Mouse (Mus musculus) testis, adult 2 months (tissue): ENCODE measurements around the gene Mllt10. TPM values are rescaled to one million over a fixed set of nuclear protein-coding genes. Genes with fewer than 3 reads are reported as not detected.

Experiments
- H3K27ac ChIP-seq: fragments of 200-500 bp; 2 replicates; pipeline ENCODE4 v1.5.1; 2012; ENCODE audit warnings: low read depth, low read length; ENCODE audit not compliant: control insufficient read depth, insufficient read depth
- H3K27me3 ChIP-seq: fragments of 200-500 bp; 2 replicates; pipeline ENCODE4 v1.6.1; 2012; ENCODE audit warnings: mild to moderate bottlenecking, low read length, moderate library complexity; ENCODE audit not compliant: control insufficient read depth, insufficient read depth
- H3K36me3 ChIP-seq: fragments of 200-500 bp; 2 replicates; pipeline ENCODE4 v1.6.1; 2012; ENCODE audit warnings: mild to moderate bottlenecking, low read length; ENCODE audit not compliant: control insufficient read depth, insufficient read depth
- H3K4me1 ChIP-seq: fragments of 200-500 bp; 2 replicates; pipeline ENCODE4 v1.6.1; 2012; ENCODE audit warnings: low read length; ENCODE audit not compliant: control insufficient read depth, insufficient read depth
- H3K4me3 ChIP-seq: fragments of 200-500 bp; 2 replicates; pipeline ENCODE4 v1.5.1; 2012; ENCODE audit warnings: low read depth, mild to moderate bottlenecking, low read length, moderate library complexity, mixed read lengths; ENCODE audit not compliant: control insufficient read depth
- CTCF ChIP-seq: fragments of 200-500 bp; IDR thresholded peaks from 2 replicates; pipeline ENCODE4 v1.5.1; 2012; ENCODE audit warnings: low read depth, mild to moderate bottlenecking, inconsistent platforms, low read length, moderate library complexity; ENCODE audit not compliant: control insufficient read depth, insufficient read depth, insufficient replicate concordance
- POLR2A ChIP-seq: fragments of 200-500 bp; IDR thresholded peaks from 2 replicates; pipeline ENCODE4 v1.6.1; 2012; ENCODE audit warnings: low read depth, mild to moderate bottlenecking, inconsistent platforms, low read length, moderate library complexity; ENCODE audit not compliant: control insufficient read depth
- polyA plus RNA-seq: library from polyadenylated mRNA; depleted of rRNA; stranded (reverse); fragments of >200 nt; gene quantifications from 2 replicates; pipeline ENCODE4 v1.2.3, GENCODE M21; 2012

The Mllt10 gene
- polyA plus RNA-seq, 1 experiment: 165 TPM

DNA sequence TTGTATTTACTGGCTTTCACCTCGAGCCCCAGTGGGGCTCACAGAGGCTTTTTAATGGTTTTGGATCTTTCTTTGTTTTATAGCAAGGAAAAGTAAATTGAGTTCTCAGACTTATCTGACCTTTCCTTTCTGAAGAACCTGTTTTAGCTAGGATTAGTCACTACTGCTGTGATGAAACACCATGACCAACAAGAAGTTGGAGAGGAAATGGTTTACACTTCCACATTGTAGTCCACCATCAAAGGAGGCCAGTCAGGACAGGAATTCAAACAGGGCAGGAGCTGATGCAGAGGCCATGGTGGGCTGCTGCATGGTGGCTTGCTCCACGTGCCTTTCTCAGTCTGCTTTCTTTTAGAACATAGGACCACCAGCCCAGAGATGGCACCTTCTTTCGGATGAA lies 121.2 kb downstream of the Mllt10 start:
- no peak overlapping the region for H3K27ac ChIP-seq
- H3K27me3 ChIP-seq: no peaks in the 10 kb centered on the region
- no peak overlapping the region for H3K4me3 ChIP-seq
- no peaks in the 10 kb centered on the region; the same call in 1 of the 2 replicates for H3K4me1 ChIP-seq
- no peak for TF ChIP-seq CTCF
- TF ChIP-seq POLR2A: no peak
- no peaks in the 10 kb centered on the region for H3K36me3 ChIP-seq

DNA sequence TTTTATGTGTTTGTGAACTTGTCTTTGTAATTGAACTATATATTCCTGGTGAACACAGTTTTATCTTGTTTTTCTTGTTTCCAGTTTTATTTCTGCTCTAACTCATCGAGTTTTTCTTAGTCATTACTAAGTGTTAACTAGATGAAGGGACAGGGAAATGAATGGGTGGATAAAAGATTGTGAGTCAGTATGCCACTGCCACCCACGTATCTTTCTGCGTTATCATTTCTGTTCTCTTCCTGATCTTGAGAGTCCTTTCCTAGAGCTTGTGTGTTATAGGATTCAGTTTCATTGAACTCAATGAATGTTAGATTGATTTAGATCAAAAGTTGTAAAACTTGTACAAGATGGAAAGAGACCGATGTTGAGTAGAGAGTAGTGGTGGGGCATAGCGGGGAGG lies 125.3 kb downstream of the Mllt10 start:
- Histone ChIP-seq H3K27me3 (no peaks in the 10 kb centered on the region), H3K36me3 (no peaks in the 10 kb centered on the region), H3K4me1 (no peaks in the 10 kb centered on the region; the same call in 1 of the 2 replicates), H3K4me3 (no peak overlapping the region), H3K27ac (no peak overlapping the region)
- TF ChIP-seq POLR2A (no peak), CTCF (no peak)

DNA sequence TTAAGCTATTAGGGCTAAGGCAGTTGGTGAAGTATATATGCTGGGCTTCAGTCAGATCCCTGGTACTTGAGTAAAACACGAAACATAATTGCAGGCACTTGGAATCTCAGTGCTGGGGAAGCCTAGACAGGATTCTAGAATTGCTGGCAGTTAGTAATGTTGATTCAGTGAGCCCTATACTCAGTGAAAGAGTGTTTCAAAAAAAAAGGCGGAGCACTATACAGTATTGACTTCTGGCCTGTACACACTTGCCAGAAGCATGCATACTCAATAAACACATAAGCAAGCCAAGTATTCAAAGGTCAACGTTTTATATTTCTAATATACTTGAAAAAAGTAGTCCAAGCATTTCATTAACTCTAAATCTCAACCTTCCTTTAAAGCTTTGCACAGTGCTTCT lies 126.6 kb downstream of the Mllt10 start:
- Histone ChIP-seq H3K27ac (no peak overlapping the region), H3K36me3 (peaks cover 1% of the 10 kb centered on the region; the same call in 1 of the 2 replicates), H3K4me3 (no peak overlapping the region), H3K4me1 (no peaks in the 10 kb centered on the region; the same call in 1 of the 2 replicates), H3K27me3 (no peaks in the 10 kb centered on the region)
- TF ChIP-seq CTCF (no peak), POLR2A (no peak)

DNA sequence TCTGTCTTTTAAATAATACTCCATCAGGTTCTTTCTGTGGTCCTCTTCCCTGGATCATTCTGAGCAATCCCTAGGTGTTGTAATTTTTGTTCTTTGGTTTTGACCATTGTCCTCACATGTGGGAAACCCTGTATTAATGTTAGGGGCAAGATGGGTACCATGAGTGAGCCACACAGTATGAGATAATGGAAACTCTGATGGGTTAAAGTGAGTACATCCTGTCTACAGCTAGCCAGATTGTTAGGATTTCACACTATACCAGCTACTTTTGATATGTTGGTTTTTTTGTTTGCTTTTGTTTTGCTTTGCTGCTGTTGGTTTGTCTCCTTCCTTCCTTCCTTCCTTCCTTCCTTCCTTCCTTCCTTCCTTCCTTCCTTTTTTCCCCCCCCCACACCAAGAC lies 128.0 kb downstream of the Mllt10 start:
- Histone ChIP-seq H3K27ac (no peak overlapping the region), H3K36me3 (peaks cover 1% of the 10 kb centered on the region; the same call in 1 of the 2 replicates), H3K27me3 (no peaks in the 10 kb centered on the region), H3K4me1 (no peaks in the 10 kb centered on the region; the same call in 1 of the 2 replicates), H3K4me3 (no peak overlapping the region)
- TF ChIP-seq POLR2A: no peak
- TF ChIP-seq CTCF: no peak

DNA sequence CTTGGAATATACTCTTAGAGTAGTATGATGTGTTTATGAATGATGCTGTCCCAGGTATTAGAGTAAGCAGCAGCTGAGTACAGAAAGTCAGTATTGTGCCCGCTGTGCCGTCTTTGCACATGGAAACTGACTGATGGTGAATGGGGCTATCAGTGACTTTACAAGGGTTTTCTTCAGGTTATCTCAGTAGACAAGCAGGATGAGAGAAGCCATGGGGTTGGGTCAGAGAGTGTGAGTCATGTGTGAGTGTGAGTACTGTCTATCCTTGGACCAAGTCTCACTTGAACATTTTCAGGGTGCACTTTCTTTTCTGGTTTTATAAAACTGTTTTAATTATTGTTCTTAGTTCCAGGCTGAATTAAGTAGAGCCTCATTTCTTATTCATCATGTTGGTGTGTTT lies 133.3 kb downstream of the Mllt10 start:
- no peaks in the 10 kb centered on the region for H3K27me3 ChIP-seq
- no peak overlapping the region for H3K27ac ChIP-seq
- H3K4me1 ChIP-seq: no peaks in the 10 kb centered on the region
- H3K36me3 ChIP-seq: peaks cover 1% of the 10 kb centered on the region
- H3K4me3 ChIP-seq: no peak overlapping the region
- TF ChIP-seq POLR2A: no peak
- no peak for TF ChIP-seq CTCF

DNA sequence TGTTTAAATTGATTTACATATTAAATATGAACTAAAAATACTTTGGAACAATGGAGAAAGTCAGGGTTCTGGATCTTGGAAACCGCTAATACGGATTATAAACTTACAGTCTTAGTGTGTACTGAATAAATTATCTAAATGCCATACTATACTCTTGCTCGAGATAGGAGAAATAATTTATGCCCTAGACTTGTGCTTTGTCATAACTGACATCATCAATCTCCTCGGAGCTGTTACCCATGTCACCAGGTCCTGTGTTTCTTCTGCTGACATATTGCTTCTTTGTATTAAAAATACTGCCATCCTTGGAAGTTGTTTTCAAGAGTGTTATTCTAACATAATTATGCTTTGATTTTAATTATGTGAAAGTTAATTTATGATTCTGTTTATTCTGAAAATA lies 140.2 kb downstream of the Mllt10 start:
- Histone ChIP-seq H3K4me3 (no peak overlapping the region), H3K27me3 (no peaks in the 10 kb centered on the region), H3K27ac (no peak overlapping the region), H3K36me3 (no peaks in the 10 kb centered on the region; the same call in 1 of the 2 replicates), H3K4me1 (no peaks in the 10 kb centered on the region)
- TF ChIP-seq CTCF (no peak), POLR2A (no peak)

DNA sequence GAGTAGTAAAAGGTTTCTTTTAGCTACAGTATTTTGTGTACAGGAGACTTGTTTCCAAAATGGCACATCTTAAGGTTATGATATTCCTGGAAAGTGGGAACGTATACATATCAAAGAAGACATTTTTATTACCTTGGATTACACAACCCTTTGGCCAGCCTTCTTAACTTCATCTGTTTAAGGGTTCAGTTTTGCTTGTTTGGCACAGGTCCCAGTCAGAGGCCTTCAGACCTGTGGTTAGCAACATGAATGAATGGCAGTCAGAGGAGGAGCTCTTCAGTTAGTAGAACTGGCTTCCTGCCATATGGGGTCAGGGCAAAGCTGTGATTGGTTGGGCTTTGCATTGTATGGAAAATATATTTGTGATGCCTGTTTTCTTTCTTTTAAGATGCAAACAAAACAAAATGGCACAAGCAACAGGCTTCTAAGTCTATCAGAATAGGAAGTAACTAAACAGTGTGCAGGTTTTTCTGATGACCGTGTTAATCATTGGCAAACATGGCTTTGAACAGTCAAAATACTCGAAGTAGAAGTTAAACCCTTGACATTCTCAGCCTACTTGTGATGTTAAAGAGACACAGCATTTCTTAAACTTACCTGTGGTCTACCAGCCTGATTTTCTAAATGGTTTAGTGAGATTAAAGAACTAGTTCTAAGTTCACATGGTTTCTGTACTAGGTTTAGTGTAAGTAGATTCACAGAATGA lies 140.8 kb downstream of the Mllt10 start:
- no peaks in the 10 kb centered on the region for H3K27me3 ChIP-seq
- TF ChIP-seq POLR2A: no peak
- no peaks in the 10 kb centered on the region for H3K4me1 ChIP-seq
- no peak overlapping the region for H3K27ac ChIP-seq
- H3K36me3 ChIP-seq: no peaks in the 10 kb centered on the region; the same call in 1 of the 2 replicates
- H3K4me3 ChIP-seq: no peak overlapping the region
